Mouse (Mus musculus) small intestine, adult 2 months (tissue): ENCODE measurements around the gene Doxl2.

Experiments
- CTCF ChIP-seq: fragments of 200-500 bp; IDR thresholded peaks from 2 replicates; pipeline ENCODE4 v1.5.1; 2012; ENCODE audit warnings: low read depth, mild to moderate bottlenecking, control low read depth, inconsistent platforms, low read length, moderate library complexity, mixed read lengths; ENCODE audit not compliant: insufficient replicate concordance, insufficient read length; ENCODE audit errors: extremely low read depth
- POLR2A ChIP-seq: fragments of 200-500 bp; IDR thresholded peaks from 2 replicates; pipeline ENCODE4 v1.6.1; 2012; ENCODE audit warnings: low read depth, mild to moderate bottlenecking, control low read depth, inconsistent platforms, low read length, moderate library complexity

DNA sequence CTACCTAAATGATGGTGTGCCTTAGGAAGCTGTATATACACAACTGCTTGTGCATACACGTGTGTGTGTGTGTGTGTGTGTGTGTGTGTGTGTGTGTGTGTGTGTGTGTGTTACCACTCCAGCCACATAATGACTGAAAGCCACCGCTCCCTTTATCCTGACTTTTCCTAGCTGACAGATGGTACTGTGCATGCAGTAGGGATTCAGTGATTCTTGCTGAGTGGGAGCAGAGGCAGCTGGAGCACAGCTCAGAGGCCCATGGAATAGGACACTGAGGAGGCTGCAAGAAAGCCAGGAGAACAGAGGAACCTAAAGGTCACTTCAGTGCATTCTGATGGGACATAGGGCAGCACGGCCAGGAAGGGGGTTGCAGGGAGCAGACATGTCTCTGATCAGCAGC lies 7.5 kb downstream of the Doxl2 start:
- no peak for TF ChIP-seq CTCF
- no peak for TF ChIP-seq POLR2A
